Mouse (Mus musculus) midbrain, embryonic 12.5 days (tissue): ENCODE measurements at regions not wholly inside any gene's neighbourhood (a gene's known extent, or its start where the extent isn't known, plus 50 kb on each side); places are given as distances from the start of the nearest gene placed in this dataset.

Experiments used
- ATAC-seq: fragments of 200-750 bp; cut with Nextera tagmentation; 2 replicates; pipeline ENCODE4 v1.8.0; 2017; ENCODE audit warnings: low read depth, moderate TSS enrichment, moderate library complexity; ENCODE audit not compliant: low FRiP score
- H3K27ac ChIP-seq: fragments of 300-500 bp; sonication (generic); replicated peaks from 2 replicates; pipeline ENCODE4 v1.5.1; 2016; ENCODE audit warnings: mild to moderate bottlenecking
- H3K27me3 ChIP-seq: fragments of 300-500 bp; sonication (generic); 2 replicates; pipeline ENCODE4 v1.6.1; 2016; ENCODE audit warnings: mild to moderate bottlenecking
- H3K36me3 ChIP-seq: fragments of 300-500 bp; sonication (generic); 2 replicates; pipeline ENCODE4 v1.6.1; 2016
- H3K4me1 ChIP-seq: fragments of 300-500 bp; sonication (generic); 2 replicates; pipeline ENCODE4 v1.6.1; 2016
- H3K4me2 ChIP-seq: fragments of 300-500 bp; sonication (generic); replicated peaks from 2 replicates; pipeline ENCODE4 v1.6.1; 2016; ENCODE audit warnings: mild to moderate bottlenecking, moderate library complexity
- H3K4me3 ChIP-seq: fragments of 300-500 bp; sonication (generic); 2 replicates; pipeline ENCODE4 v1.5.1; 2016; ENCODE audit warnings: mild to moderate bottlenecking
- H3K9ac ChIP-seq: fragments of 300-500 bp; sonication (generic); replicated peaks from 2 replicates; pipeline ENCODE4 v1.6.1; 2016; ENCODE audit warnings: mild to moderate bottlenecking, moderate library complexity
- H3K9me3 ChIP-seq: fragments of 300-500 bp; sonication (generic); 2 replicates; pipeline ENCODE4 v1.6.1; 2016; ENCODE audit warnings: mild to moderate bottlenecking
- WGBS: fragments of 180-500 bp; shearing (Covaris S2); methylation state at CpG from one replicate; pipeline ENCODE4 v1.1.7; 2016; 5-methylcytosine and 5-hydroxymethylcytosine counted together

DNA sequence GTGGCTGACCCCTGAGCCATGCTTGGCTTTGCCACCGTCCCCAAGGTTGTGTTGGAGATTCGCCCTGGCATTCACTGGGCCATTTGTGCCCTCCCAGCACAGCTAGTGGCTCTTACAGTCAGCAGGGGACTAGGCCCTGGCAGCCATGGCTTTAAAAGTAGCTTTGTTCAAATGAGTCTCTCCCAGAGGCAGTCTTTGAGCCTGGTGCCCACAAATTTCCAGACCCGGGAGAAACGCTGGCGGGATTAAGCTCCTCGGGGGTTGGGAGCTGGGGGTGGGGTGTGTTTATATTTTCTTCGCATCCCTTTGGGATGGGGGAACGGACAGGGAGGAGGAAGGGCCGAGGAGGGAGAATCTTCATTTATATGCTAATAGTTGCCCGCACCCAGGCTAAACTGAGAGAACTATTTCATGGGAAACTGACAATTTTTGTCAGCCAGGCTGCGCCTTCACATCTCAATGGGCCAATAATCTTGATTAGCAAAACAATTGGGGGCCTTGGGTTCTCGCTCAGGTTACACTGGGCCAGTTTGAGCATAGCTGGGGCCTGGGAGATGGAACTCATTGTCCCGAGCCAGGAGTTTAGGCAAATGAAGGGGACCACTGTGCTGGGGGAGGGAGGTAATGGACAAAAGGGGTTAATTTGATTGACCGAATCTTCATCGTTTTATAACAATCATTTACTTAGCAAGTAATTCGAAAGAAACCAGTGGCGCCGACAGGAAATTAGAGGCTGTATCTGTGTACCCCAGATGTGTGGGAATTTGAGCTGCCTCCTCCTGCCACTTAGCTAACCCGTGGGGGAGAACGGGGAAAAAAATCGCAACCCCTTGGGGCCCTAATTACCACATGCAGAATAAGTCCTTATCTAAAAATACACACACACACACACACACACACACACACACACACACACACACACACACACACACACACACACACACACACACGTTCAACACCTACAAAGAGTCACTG, 227.7 kb upstream of the Sall1 start:
- peak overlapping the region; percentile 32 for H3K4me3 ChIP-seq
- no peaks in the 10 kb centered on the region for H3K36me3 ChIP-seq
- H3K27me3 ChIP-seq, result no peaks in the 10 kb centered on the region
- ATAC-seq, result peak; percentile 95
- peak overlapping the region; percentile 51 for H3K4me2 ChIP-seq
- H3K9me3 ChIP-seq, result no peaks in the 10 kb centered on the region
- peaks cover 27% of the 10 kb centered on the region for H3K4me1 ChIP-seq
- H3K9ac ChIP-seq, result peak overlapping the region; percentile 8; the same call in 1 of the 2 replicates
- H3K27ac ChIP-seq, result peak overlapping the region; percentile 80
- WGBS, result 3% methylated on average over 22 of the region's 22 CpGs

DNA sequence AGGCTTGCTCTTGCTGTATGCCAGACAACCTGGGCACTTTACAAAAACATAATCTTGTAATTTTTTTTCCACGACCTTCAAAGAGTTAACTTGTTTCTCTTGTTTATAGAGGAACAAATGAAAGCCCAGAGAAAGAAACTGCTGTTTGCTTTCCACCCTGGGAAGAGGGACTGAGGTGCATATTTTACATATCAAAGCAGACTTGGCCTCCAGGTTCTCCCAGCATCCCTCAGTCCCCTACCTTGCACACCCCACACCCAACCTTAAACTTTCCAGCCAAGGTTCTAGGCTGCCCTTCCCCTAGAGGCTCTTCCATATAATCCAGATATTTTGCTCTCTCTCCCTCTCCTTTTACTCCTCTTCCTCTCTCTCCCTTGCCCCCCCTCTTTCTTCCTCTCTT, 226.0 kb upstream of the Sall1 start:
- Histone ChIP-seq H3K4me2 (no peak overlapping the region), H3K4me3 (no peak overlapping the region), H3K4me1 (peaks cover 27% of the 10 kb centered on the region), H3K27me3 (no peaks in the 10 kb centered on the region), H3K27ac (peak overlapping the region; percentile 47), H3K9me3 (peaks cover 8% of the 10 kb centered on the region; the same call in 1 of the 2 replicates), H3K9ac (no peak overlapping the region), H3K36me3 (no peaks in the 10 kb centered on the region)
- no peak for ATAC-seq
- WGBS, result 24% methylated on average over 1 of the region's 1 CpGs

GRCm38 (mm10) chr8:89261163-89261812, 217.3 kb upstream of the Sall1 start:
- no peak for ATAC-seq
- no peak overlapping the region for H3K4me3 ChIP-seq
- no peak overlapping the region for H3K27ac ChIP-seq
- 80% methylated on average over 15 of the region's 15 CpGs for WGBS
- no peaks in the 10 kb centered on the region for H3K27me3 ChIP-seq
- no peak overlapping the region for H3K9ac ChIP-seq
- no peaks in the 10 kb centered on the region for H3K36me3 ChIP-seq
- peaks cover 9% of the 10 kb centered on the region; the same call in 1 of the 2 replicates for H3K9me3 ChIP-seq
- no peak overlapping the region for H3K4me2 ChIP-seq
- H3K4me1 ChIP-seq, result no peaks in the 10 kb centered on the region

GRCm38 (mm10) chr8:89259881-89260280, 215.9 kb upstream of the Sall1 start:
- Histone ChIP-seq H3K27me3 (no peaks in the 10 kb centered on the region), H3K4me1 (no peaks in the 10 kb centered on the region), H3K36me3 (no peaks in the 10 kb centered on the region), H3K4me2 (no peak overlapping the region), H3K27ac (no peak overlapping the region), H3K9ac (no peak overlapping the region), H3K4me3 (no peak overlapping the region), H3K9me3 (no peaks in the 10 kb centered on the region)
- 87% methylated on average over 5 of the region's 5 CpGs for WGBS
- no peak for ATAC-seq

- Histone ChIP-seq H3K4me3 (no peak overlapping the region), H3K9me3 (no peaks in the 10 kb centered on the region), H3K36me3 (no peaks in the 10 kb centered on the region), H3K4me2 (no peak overlapping the region), H3K27ac (no peak overlapping the region), H3K9ac (no peak overlapping the region), H3K4me1 (peaks cover 24% of the 10 kb centered on the region), H3K27me3 (peaks cover 38% of the 10 kb centered on the region)
- 76% methylated on average over 4 of the region's 4 CpGs for WGBS
- no peak for ATAC-seq
Observed at GRCm38 (mm10) chr8:89246342-89246741, 202.4 kb upstream of the Sall1 start.

DNA sequence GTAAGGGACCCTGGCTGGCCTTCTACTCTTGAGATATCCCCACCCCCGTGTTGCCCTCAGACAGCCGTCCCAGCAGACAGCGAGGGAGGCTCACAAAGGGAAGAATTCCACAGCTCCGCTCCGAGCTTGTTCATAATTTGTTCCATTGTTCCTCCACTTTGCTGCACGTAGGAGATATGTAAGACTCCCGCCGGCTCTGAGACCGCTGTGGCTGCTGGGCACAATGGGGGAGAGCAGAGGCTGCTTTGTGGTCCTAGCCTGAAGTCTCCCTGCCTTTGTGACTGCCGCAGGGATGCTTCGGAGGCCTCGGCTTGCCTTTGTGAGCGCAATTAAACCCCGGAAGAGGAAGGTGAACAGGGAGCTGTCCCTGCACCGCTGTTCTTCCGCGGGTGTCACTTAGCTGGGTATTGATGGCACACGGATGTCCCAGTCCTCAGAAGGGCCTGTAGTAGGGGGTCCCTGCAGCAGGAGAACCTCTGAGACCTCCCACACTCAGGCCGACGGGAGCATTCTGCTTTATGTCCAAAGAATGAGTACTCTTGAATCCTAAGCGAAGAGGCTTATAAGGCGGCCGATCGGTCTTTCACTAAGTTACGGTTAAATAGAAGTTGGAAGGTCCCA, 201.3 kb upstream of the Sall1 start:
- Histone ChIP-seq H3K4me1 (peaks cover 24% of the 10 kb centered on the region), H3K4me2 (peak overlapping the region; percentile 46), H3K36me3 (no peaks in the 10 kb centered on the region), H3K4me3 (peak overlapping the region; percentile 12; the same call in 1 of the 2 replicates), H3K9ac (peak overlapping the region; percentile 44; the same call in 1 of the 2 replicates), H3K27me3 (peaks cover 42% of the 10 kb centered on the region), H3K27ac (peak overlapping the region; percentile 54; the same call in 1 of the 2 replicates), H3K9me3 (no peaks in the 10 kb centered on the region)
- peak; percentile 62 for ATAC-seq
- 10% methylated on average over 25 of the region's 25 CpGs for WGBS

DNA sequence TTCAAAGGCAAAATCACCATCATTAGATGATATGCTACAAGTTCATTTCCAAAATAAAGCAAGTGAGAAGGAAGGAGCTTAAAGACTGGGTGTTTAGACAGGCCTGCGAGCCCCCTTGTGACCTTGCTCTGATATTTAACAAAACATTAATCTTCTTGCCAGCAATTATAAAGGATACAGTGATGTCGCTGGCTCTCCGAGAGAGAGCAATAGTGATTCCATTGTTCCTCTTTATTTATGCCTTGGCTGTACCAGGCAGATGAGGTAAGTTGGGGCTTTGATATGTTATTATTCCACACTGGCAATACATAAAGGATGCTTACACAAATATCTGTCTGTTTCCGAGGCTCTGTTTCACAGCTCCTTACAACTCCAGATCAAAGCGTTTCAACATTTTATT, 197.7 kb upstream of the Sall1 start:
- Histone ChIP-seq H3K9me3 (no peaks in the 10 kb centered on the region), H3K36me3 (no peaks in the 10 kb centered on the region), H3K9ac (no peak overlapping the region), H3K27ac (no peak overlapping the region), H3K4me3 (no peak overlapping the region), H3K4me1 (peaks cover 24% of the 10 kb centered on the region), H3K27me3 (peaks cover 31% of the 10 kb centered on the region), H3K4me2 (no peak overlapping the region)
- no peak for ATAC-seq
- 11% methylated on average over 5 of the region's 5 CpGs for WGBS

DNA sequence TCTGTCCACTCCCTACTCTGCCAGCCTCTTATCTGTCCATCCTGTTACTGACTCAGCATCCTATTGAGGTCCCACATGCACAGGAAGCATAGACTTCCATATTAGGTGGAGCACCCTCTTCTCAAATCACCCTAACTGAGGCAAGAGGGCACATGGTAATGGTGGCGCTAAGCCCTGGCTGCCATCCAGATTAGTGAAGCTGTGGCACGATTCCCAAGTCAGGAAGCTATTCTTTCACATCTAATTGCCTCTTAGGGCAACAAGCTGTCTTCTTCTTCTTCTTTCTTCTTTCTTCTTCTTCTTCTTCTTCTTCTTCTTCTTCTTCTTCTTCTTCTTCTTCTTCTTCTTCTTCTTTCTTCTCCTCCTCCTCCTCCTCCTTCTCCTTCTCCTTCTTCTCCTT, 195.7 kb upstream of the Sall1 start:
- Histone ChIP-seq H3K4me2 (no peak overlapping the region), H3K9me3 (no peaks in the 10 kb centered on the region), H3K9ac (no peak overlapping the region), H3K27ac (no peak overlapping the region), H3K4me1 (peaks cover 16% of the 10 kb centered on the region), H3K4me3 (no peak overlapping the region), H3K36me3 (no peaks in the 10 kb centered on the region), H3K27me3 (peaks cover 26% of the 10 kb centered on the region)
- 82% methylated on average over 2 of the region's 2 CpGs for WGBS
- ATAC-seq, result no peak

GRCm38 (mm10) chr8:89234041-89234440, 190.1 kb upstream of the Sall1 start:
- Histone ChIP-seq H3K4me2 (no peak overlapping the region), H3K9me3 (no peaks in the 10 kb centered on the region), H3K4me1 (no peaks in the 10 kb centered on the region), H3K27me3 (no peaks in the 10 kb centered on the region), H3K27ac (no peak overlapping the region), H3K36me3 (no peaks in the 10 kb centered on the region), H3K9ac (no peak overlapping the region), H3K4me3 (no peak overlapping the region)
- ATAC-seq, result no peak

GRCm38 (mm10) chr8:89232318-89232717, 188.4 kb upstream of the Sall1 start:
- H3K4me1 ChIP-seq, result no peaks in the 10 kb centered on the region
- no peaks in the 10 kb centered on the region for H3K9me3 ChIP-seq
- no peak for ATAC-seq
- H3K27me3 ChIP-seq, result no peaks in the 10 kb centered on the region
- H3K9ac ChIP-seq, result no peak overlapping the region
- no peak overlapping the region for H3K4me3 ChIP-seq
- no peak overlapping the region for H3K27ac ChIP-seq
- no peaks in the 10 kb centered on the region for H3K36me3 ChIP-seq
- H3K4me2 ChIP-seq, result no peak overlapping the region
- WGBS, result 84% methylated on average over 1 of the region's 1 CpGs

DNA sequence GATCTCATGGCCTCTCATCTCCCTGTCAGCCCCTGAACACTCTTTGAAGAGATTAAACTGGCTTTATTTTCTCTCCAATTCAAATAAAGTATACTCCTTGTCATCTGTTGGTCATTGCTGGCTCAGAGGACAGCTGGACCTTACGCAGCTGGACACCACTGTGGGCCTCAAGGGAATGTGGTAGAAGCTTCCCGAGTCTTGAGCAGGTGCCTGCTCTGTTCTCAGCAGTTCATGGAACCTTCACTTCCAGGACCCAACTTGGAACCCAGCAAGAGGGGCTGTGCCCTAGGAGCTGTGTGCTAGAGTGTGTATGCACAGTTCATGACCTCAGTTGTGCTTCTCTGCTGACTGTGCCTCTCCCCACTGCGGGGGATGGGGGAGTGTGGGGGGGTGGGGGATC, 185.2 kb upstream of the Sall1 start:
- Histone ChIP-seq H3K4me2 (no peak overlapping the region), H3K4me1 (no peaks in the 10 kb centered on the region), H3K4me3 (no peak overlapping the region), H3K9ac (no peak overlapping the region), H3K36me3 (no peaks in the 10 kb centered on the region), H3K9me3 (no peaks in the 10 kb centered on the region), H3K27ac (no peak overlapping the region), H3K27me3 (no peaks in the 10 kb centered on the region)
- WGBS, result 92% methylated on average over 3 of the region's 3 CpGs
- no peak for ATAC-seq

DNA sequence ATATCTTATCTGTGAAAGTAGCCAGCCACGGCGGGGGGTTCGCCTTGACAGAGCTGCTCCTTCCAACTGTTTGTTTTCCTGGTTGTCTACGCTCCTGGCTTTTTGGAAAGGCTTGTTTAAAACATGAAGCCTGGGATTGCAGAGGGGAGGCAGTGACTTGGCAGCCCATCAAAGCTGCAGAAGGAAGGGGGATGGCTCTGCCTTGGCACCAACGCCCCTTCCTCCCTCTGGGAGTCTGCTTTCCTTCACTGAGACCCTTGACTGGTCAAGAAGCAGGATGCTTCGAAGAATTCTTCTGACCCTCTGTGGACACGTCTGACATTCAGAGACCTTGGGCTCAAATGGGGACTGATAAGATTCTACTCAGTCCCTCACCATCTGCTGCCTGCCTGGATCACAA, 176.9 kb upstream of the Sall1 start:
- H3K4me3 ChIP-seq, result no peak overlapping the region

More for the DNA sequence above, 176.9 kb upstream of the Sall1 start:
- no peaks in the 10 kb centered on the region for H3K36me3 ChIP-seq
- no peaks in the 10 kb centered on the region for H3K27me3 ChIP-seq
- WGBS, result 87% methylated on average over 7 of the region's 7 CpGs
- no peak overlapping the region for H3K4me2 ChIP-seq
- H3K27ac ChIP-seq, result no peak overlapping the region
- H3K9me3 ChIP-seq, result no peaks in the 10 kb centered on the region
- no peak overlapping the region for H3K9ac ChIP-seq
- no peak for ATAC-seq
- no peaks in the 10 kb centered on the region; the same call in 1 of the 2 replicates for H3K4me1 ChIP-seq
